ENCODE assay signal across 9 mouse cellular contexts in genomic region chr8:120004154-120004702, GRCm38 (mm10). TPM values are rescaled to one million over a fixed set of nuclear protein-coding genes. Genes with fewer than 3 reads are reported as not detected.
A peak's percentile ranks its signal among the peaks of the same experiment; 100 is the strongest.
DNase-seq lines count a peak whose midpoint lies in the region; ATAC-seq lines count a peak whose summit lies in the region.
"Had no signal": no experiment of that assay in that cellular context is flagged by ENCODE, and none has a peak within 500 bp of the region (broad histone marks: within the 10 kb centered on the region; RNA-seq: fewer than 3 reads in every experiment).

No protein-coding gene starts in this region.

- no peak overlapping the region for H3K4me2 ChIP-seq in forebrain, embryonic 16.5 days (ENCODE audit: low read length)

- H3K9me3 ChIP-seq in forebrain, embryonic 16.5 days (ENCODE audit: control insufficient read depth, low read length): no peaks in the 10 kb centered on the region

- H3K4me3 ChIP-seq in forebrain, embryonic 16.5 days (replicated peaks; ENCODE audit: low read length): no peak overlapping the region

- no peak overlapping the region for H3K27ac ChIP-seq in forebrain, embryonic 16.5 days (ENCODE audit: low read length)

- no peaks in the 10 kb centered on the region for H3K36me3 ChIP-seq in forebrain, embryonic 16.5 days (ENCODE audit: control insufficient read depth, insufficient read depth)
- H3K36me3 ChIP-seq: G1E had no signal

- intact Hi-C loops in left cerebral cortex, postnatal 36 days (cut with DNase I): no loop called here

- WGBS in forebrain, embryonic 16.5 days: 56% methylated on average over 14 of the region's 14 CpGs

- DNase-seq in urinary bladder, postnatal 25 days (ENCODE audit: low spot score): peak; percentile 36
- no peak for DNase-seq in urinary bladder, postnatal 10 days (ENCODE audit: low spot score)
- DNase-seq in heart, adult 8-10 months (ENCODE audit: low spot score): peak; percentile 50
- peak; percentile 77 for DNase-seq in kidney, adult 18-20 months
- peak; percentile 82 for DNase-seq in mesoderm, embryonic 11.5 days (ENCODE audit: low read depth, low spot score)
- DNase-seq in left cerebral cortex, postnatal 36 days (ENCODE audit: low spot score in 2 of 2): no peak

- 0 out of 2 replicates have a peak, but pooled peaks cover 3% of the 10 kb centered on the region for H3K4me1 ChIP-seq in forebrain, embryonic 16.5 days (replicated peaks; ENCODE audit: control insufficient read depth, insufficient read depth, low read length)

- H3K9ac ChIP-seq in forebrain, embryonic 16.5 days (replicated peaks; ENCODE audit: low read depth, low read length): no peak overlapping the region

- no peak for ATAC-seq in megakaryocyte-erythroid progenitor cell, adult 5-6 weeks (replicated peaks; ENCODE audit: low FRiP score, low TSS enrichment, poor library complexity, severe bottlenecking)
- no peak for ATAC-seq in forebrain, embryonic 16.5 days

- H3K27me3 ChIP-seq in forebrain, embryonic 16.5 days (replicated peaks; ENCODE audit: control insufficient read depth, insufficient read depth, low read length): no peaks in the 10 kb centered on the region

RNA-seq across cellular contexts. Expression of gene Crispld2, which starts 12.0 kb away (rescaled TPM):
- total RNA-seq in heart, adult 8-10 months (2022): 10 to 100 TPM; 20.9 to 28.7 (median 27.4) TPM
- 0.47 TPM in 1 of 2 replicates, not detected in the other for total RNA-seq in megakaryocyte-erythroid progenitor cell, adult 5-6 weeks (2014; fragmentation: Nextera tagmentation)
- total RNA-seq in megakaryocyte-erythroid progenitor cell, adult 5-6 weeks (2017): not detected in 2 replicates
- 1.2 and 1.5 TPM in 2 replicates for polyA plus RNA-seq in forebrain, embryonic 16.5 days (2015; fragmentation: Nextera tagmentation; extraction: Ambion mirVana)
- 1 to 10 TPM; 1.9 to 2.8 TPM for total RNA-seq in left cerebral cortex, postnatal 36 days (2021)

Comparison
In these comparisons a context has a peak if more than half of its experiments do, and no peak if none do; other contexts are left out.
1. DNase-seq: peak in urinary bladder, postnatal 25 days (single experiment), heart, adult 8-10 months (single experiment), kidney, adult 18-20 months (single experiment) and mesoderm, embryonic 11.5 days (single experiment); none in urinary bladder, postnatal 10 days (single experiment) and left cerebral cortex, postnatal 36 days (0 of 2).
2. RNA of gene Crispld2, which starts 12.0 kb away (total RNA-seq): 20.9 to 28.7 TPM in heart, adult 8-10 months; 1.9 to 2.8 TPM in left cerebral cortex, postnatal 36 days and 0.47 TPM in megakaryocyte-erythroid progenitor cell, adult 5-6 weeks; every median in the first group is over 4 times any median in the second.